Mouse (Mus musculus) embryo, embryonic 9.5 days (tissue): ENCODE measurements around the gene Tmem216.
"Not testable (repeated sequence)": the region's sequence is repeated elsewhere in the genome, so short reads cannot be mapped to it uniquely, and the experiment has no call there.

Source experiments
- DNase-seq: peaks from one replicate; pipeline ENCODE4 v3.0.0-alpha.2; 2017; ENCODE audit errors: extremely low spot score

The Tmem216 gene

GRCm38 (mm10) chr19:10565217-10565616 is 9.2 kb upstream of the Tmem216 start:
- no peak for DNase-seq

- no peak for DNase-seq
Observed at GRCm38 (mm10) chr19:10564278-10564677, 8.2 kb upstream of the Tmem216 start.

- DNase-seq: no peak
Observed at GRCm38 (mm10) chr19:10562351-10562750, 6.3 kb upstream of the Tmem216 start.

GRCm38 (mm10) chr19:10561558-10562314 is 5.7 kb upstream of the Tmem216 start:
- DNase-seq: peak; percentile 33

- no peak for DNase-seq
Observed at GRCm38 (mm10) chr19:10560108-10560507, 4.1 kb upstream of the Tmem216 start.

GRCm38 (mm10) chr19:10557837-10558375 is 1.9 kb upstream of the Tmem216 start:
- not testable (repeated sequence) for DNase-seq

GRCm38 (mm10) chr19:10557430-10557829 is 1.4 kb upstream of the Tmem216 start:
- DNase-seq: no peak

- DNase-seq: no peak
Observed at GRCm38 (mm10) chr19:10557001-10557400, 963 bp upstream of the Tmem216 start.

GRCm38 (mm10) chr19:10539454-10539853 is 16.6 kb downstream of the Tmem216 start:
- no peak for DNase-seq

- no peak for DNase-seq
Observed at GRCm38 (mm10) chr19:10530082-10530481, 26.0 kb downstream of the Tmem216 start.

- DNase-seq: no peak
Observed at GRCm38 (mm10) chr19:10525910-10526309, 30.1 kb downstream of the Tmem216 start, which contains the start of gene Sdhaf2. Sdhaf2 (minus strand) TSS chr19:10526142.

- DNase-seq: peak; percentile 94
Observed at GRCm38 (mm10) chr19:10525106-10525901, 30.7 kb downstream of the Tmem216 start, which contains the start of gene Cpsf7. Cpsf7 (plus strand) TSS chr19:10525266.

- DNase-seq: no peak
Observed at GRCm38 (mm10) chr19:10524784-10525105, 31.3 kb downstream of the Tmem216 start.

GRCm38 (mm10) chr19:10523483-10524080 is 32.5 kb downstream of the Tmem216 start:
- no peak for DNase-seq

- no peak for DNase-seq
Observed at GRCm38 (mm10) chr19:10521926-10522325, 34.1 kb downstream of the Tmem216 start.

GRCm38 (mm10) chr19:10520355-10520754 is 35.7 kb downstream of the Tmem216 start:
- peak; percentile 25 for DNase-seq

- DNase-seq: no peak
Observed at GRCm38 (mm10) chr19:10510759-10511330, 45.2 kb downstream of the Tmem216 start.

- DNase-seq: peak; percentile 66
Observed at GRCm38 (mm10) chr19:10502571-10502970, 53.5 kb downstream of the Tmem216 start.

- no peak for DNase-seq
Observed at GRCm38 (mm10) chr19:10500581-10500980, 55.5 kb downstream of the Tmem216 start.

GRCm38 (mm10) chr19:10497512-10498160 is 58.4 kb downstream of the Tmem216 start:
- no peak for DNase-seq

GRCm38 (mm10) chr19:10496976-10497375 is 59.1 kb downstream of the Tmem216 start:
- DNase-seq: no peak
